In genomic region chr4:148030506-148030905, GRCm38 (mm10) we compare ENCODE assay signal across 31 mouse cellular contexts. TPM values are rescaled to one million over a fixed set of nuclear protein-coding genes. Genes with fewer than 3 reads are reported as not detected.
DNase-seq lines count a peak whose midpoint lies in the region; ATAC-seq and TF ChIP-seq lines count a peak whose summit lies in the region.
"Had no signal": no experiment of that assay in that cellular context is flagged by ENCODE, and none has a peak within 500 bp of the region (broad histone marks: within the 10 kb centered on the region; RNA-seq: fewer than 3 reads in every experiment).

No protein-coding gene starts in this region.

- no peaks in the 10 kb centered on the region for H3K4me1 ChIP-seq in midbrain, embryonic 11.5 days (ENCODE audit: control insufficient read depth, insufficient read depth, low read length)
- no peaks in the 10 kb centered on the region; the same call in 1 of the 2 replicates for H3K4me1 ChIP-seq in midbrain, embryonic 16.5 days (ENCODE audit: control insufficient read depth, insufficient read depth, low read length)
- no peaks in the 10 kb centered on the region for H3K4me1 ChIP-seq in forebrain, embryonic 11.5 days (replicated peaks; ENCODE audit: control insufficient read depth, insufficient read depth, low read length)
- H3K4me1 ChIP-seq: forebrain, embryonic 10.5 days; hindbrain, embryonic 12.5 days had no signal

- no peaks in the 10 kb centered on the region for H3K27me3 ChIP-seq in midbrain, embryonic 11.5 days (ENCODE audit: control insufficient read depth, insufficient read depth, low read length)
- no peaks in the 10 kb centered on the region for H3K27me3 ChIP-seq in midbrain, embryonic 16.5 days (ENCODE audit: control insufficient read depth, insufficient read depth, low read depth, low read length)
- no peaks in the 10 kb centered on the region for H3K27me3 ChIP-seq in forebrain, embryonic 11.5 days (ENCODE audit: control insufficient read depth, insufficient read depth, low read length)
- H3K27me3 ChIP-seq: hindbrain, embryonic 12.5 days had no signal

- no peak for ATAC-seq in midbrain, embryonic 11.5 days (ENCODE audit: low FRiP score)
- no peak for ATAC-seq in midbrain, embryonic 16.5 days
- ATAC-seq in forebrain, embryonic 11.5 days (replicated peaks; ENCODE audit: low FRiP score) = no peak
- ATAC-seq: activated CD4-positive, CD25-positive, alpha-beta regulatory T cell, adult 4 months; CD4-positive, CD25-positive, alpha-beta regulatory T cell, adult 4 months; forebrain, embryonic 14.5 days; forebrain, postnatal 0 days had no signal

- no peaks in the 10 kb centered on the region for H3K9me3 ChIP-seq in midbrain, embryonic 11.5 days (ENCODE audit: control insufficient read depth, low read length)
- H3K9me3 ChIP-seq in midbrain, embryonic 16.5 days (replicated peaks; ENCODE audit: control insufficient read depth, low read length, poor library complexity, severe bottlenecking) = no peaks in the 10 kb centered on the region
- no peaks in the 10 kb centered on the region for H3K9me3 ChIP-seq in forebrain, embryonic 11.5 days (ENCODE audit: control insufficient read depth, low read length)
- H3K9me3 ChIP-seq: forebrain, embryonic 10.5 days; hindbrain, embryonic 12.5 days had no signal

- H3K4me3 ChIP-seq in midbrain, embryonic 11.5 days (ENCODE audit: low read depth, low read length) = no peak overlapping the region
- H3K4me3 ChIP-seq in midbrain, embryonic 16.5 days (ENCODE audit: low read depth, low read length) = no peak overlapping the region
- H3K4me3 ChIP-seq in forebrain, embryonic 11.5 days (ENCODE audit: low read depth, low read length) = no peak overlapping the region
- no peak overlapping the region for H3K4me3 ChIP-seq in left cerebral cortex, adult 2 months
- H3K4me3 ChIP-seq: forebrain, embryonic 10.5 days; gastrocnemius, adult 2 months; hindbrain, embryonic 12.5 days had no signal

- no peak overlapping the region for H3K4me2 ChIP-seq in midbrain, embryonic 11.5 days
- H3K4me2 ChIP-seq in midbrain, embryonic 16.5 days (ENCODE audit: low read length) = no peak overlapping the region
- no peak overlapping the region for H3K4me2 ChIP-seq in forebrain, embryonic 11.5 days (ENCODE audit: low read depth, low read length, severe bottlenecking)
- H3K4me2 ChIP-seq: heart, embryonic 11.5 days; hindbrain, embryonic 12.5 days had no signal

- peaks cover 16% of the 10 kb centered on the region; the same call in 1 of the 2 replicates for H3K36me3 ChIP-seq in midbrain, embryonic 11.5 days (ENCODE audit: control insufficient read depth, insufficient read depth, low read length)
- H3K36me3 ChIP-seq in midbrain, embryonic 16.5 days (ENCODE audit: control insufficient read depth, insufficient read depth, low read length) = peaks cover 10% of the 10 kb centered on the region; the same call in 1 of the 2 replicates
- peaks cover 3% of the 10 kb centered on the region; the same call in 1 of the 2 replicates for H3K36me3 ChIP-seq in forebrain, embryonic 11.5 days (ENCODE audit: control insufficient read depth, insufficient read depth, low read length)

- no peak overlapping the region for H3K27ac ChIP-seq in midbrain, embryonic 11.5 days (ENCODE audit: low read depth, low read length)
- H3K27ac ChIP-seq in midbrain, embryonic 16.5 days (ENCODE audit: low read length) = no peak overlapping the region
- H3K27ac ChIP-seq in forebrain, embryonic 11.5 days (ENCODE audit: low read depth, low read length) = no peak overlapping the region
- H3K27ac ChIP-seq in left cerebral cortex, adult 2 months = no peak overlapping the region
- H3K27ac ChIP-seq: forebrain, embryonic 10.5 days; gastrocnemius, adult 2 months; hindbrain, embryonic 12.5 days had no signal

- WGBS in midbrain, embryonic 11.5 days = 85% methylated on average over 5 of the region's 5 CpGs
- WGBS in midbrain, embryonic 16.5 days = 84% methylated on average over 5 of the region's 5 CpGs
- WGBS in forebrain, embryonic 11.5 days = 86% methylated on average over 5 of the region's 5 CpGs

- intact Hi-C loops in left cerebral cortex, adult 2 months (cut with DNase I) = no loop called here

- DNase-seq in midbrain, embryonic 11.5 days (ENCODE audit: low spot score, missing footprints) = peak; percentile 78
- DNase-seq in kidney, adult 8-10 months = peak; percentile 76 to 84
- DNase-seq in kidney, postnatal 10 days = peak; percentile 60
- peak; percentile 70 to 86 for DNase-seq in kidney, postnatal 36 days
- DNase-seq in forebrain, embryonic 11.5 days (ENCODE audit: low spot score) = no peak
- DNase-seq in layer of hippocampus, postnatal 25 days (ENCODE audit: extremely low spot score in 1 of 2, low spot score in 1 of 2) = no peak
- no peak for DNase-seq in left cerebral cortex, adult 2 months (ENCODE audit: extremely low spot score in 1 of 2, low spot score in 2 of 2)
- DNase-seq: adrenal gland, adult 8-10 months; adrenal gland, postnatal 25 days; cerebellum, adult 11-12 months; cerebellum, adult 8-10 months; cerebellum, postnatal 10 days; cerebellum, postnatal 36 days; forebrain, postnatal 0 days; gastrocnemius, adult 2 months; gastrocnemius, postnatal 14 days; heart, adult 11 months had no signal

- no peak for TF ChIP-seq CTCF in left cerebral cortex, adult 2 months (IDR thresholded peaks at IDR 0.05)

- no peak overlapping the region for H3K9ac ChIP-seq in midbrain, embryonic 11.5 days (ENCODE audit: low read length)
- no peak overlapping the region for H3K9ac ChIP-seq in midbrain, embryonic 16.5 days (ENCODE audit: low read depth, low read length)
- no peak overlapping the region for H3K9ac ChIP-seq in forebrain, embryonic 11.5 days (ENCODE audit: low read length)
- H3K9ac ChIP-seq: forebrain, postnatal 0 days; hindbrain, embryonic 12.5 days had no signal

RNA-seq across cellular contexts. Expression of gene Clcn6, which starts 8.1 kb away (rescaled TPM):
- 19.2 and 20.2 TPM in 2 replicates for polyA plus RNA-seq in midbrain, embryonic 11.5 days (2014; fragmentation: Nextera tagmentation; extraction: Ambion mirVana)
- polyA plus RNA-seq in midbrain, embryonic 16.5 days (2015; fragmentation: Nextera tagmentation; extraction: Ambion mirVana) = 36.5 and 36.9 TPM in 2 replicates
- 14.6 and 15.5 TPM in 2 replicates for polyA plus RNA-seq in forebrain, embryonic 11.5 days (2014; fragmentation: Nextera tagmentation; extraction: Ambion mirVana)
- total RNA-seq in layer of hippocampus, postnatal 25 days (2021) = 10 to 100 TPM; 70.9 to 73.9 TPM
- 10 to 100 TPM; 81.4 to 84.4 TPM for total RNA-seq in left cerebral cortex, adult 2 months (2021)

RNA-seq across cellular contexts. Expression of gene Mthfr, which starts 8.4 kb away (rescaled TPM):
- 17.8 and 18.9 TPM in 2 replicates for polyA plus RNA-seq in midbrain, embryonic 11.5 days (2014; fragmentation: Nextera tagmentation; extraction: Ambion mirVana)
- polyA plus RNA-seq in midbrain, embryonic 16.5 days (2015; fragmentation: Nextera tagmentation; extraction: Ambion mirVana) = 21.5 and 22.2 TPM in 2 replicates
- 25.5 and 27.6 TPM in 2 replicates for polyA plus RNA-seq in forebrain, embryonic 11.5 days (2014; fragmentation: Nextera tagmentation; extraction: Ambion mirVana)
- 10 to 100 TPM; 28.7 to 31.9 TPM for total RNA-seq in layer of hippocampus, postnatal 25 days (2021)
- total RNA-seq in left cerebral cortex, adult 2 months (2021) = 10 to 100 TPM; 30.7 to 32.0 TPM

RNA-seq across cellular contexts. Expression of gene Nppa, which starts 30.0 kb away (rescaled TPM):
- polyA plus RNA-seq in midbrain, embryonic 11.5 days (2014; fragmentation: Nextera tagmentation; extraction: Ambion mirVana) = 0.51 and 0.68 TPM in 2 replicates
- 2.4 and 3.3 TPM in 2 replicates for polyA plus RNA-seq in midbrain, embryonic 16.5 days (2015; fragmentation: Nextera tagmentation; extraction: Ambion mirVana)
- polyA plus RNA-seq in forebrain, embryonic 11.5 days (2014; fragmentation: Nextera tagmentation; extraction: Ambion mirVana) = 0.29 TPM in 1 of 2 replicates, not detected in the other
- total RNA-seq in layer of hippocampus, postnatal 25 days (2021) = not detected
- total RNA-seq in left cerebral cortex, adult 2 months (2021) = not detected
- total RNA-seq: adrenal gland, adult 8-10 months; adrenal gland, postnatal 25 days; ES-E14; forebrain, postnatal 0 days; gastrocnemius, adult 2 months; gastrocnemius, postnatal 14 days; gastrocnemius, postnatal 4 days; hematopoietic stem cell, adult 5-6 weeks had no signal
- polyA plus RNA-seq: activated CD4-positive, CD25-positive, alpha-beta regulatory T cell, adult 4 months; C2C12; CD4-positive, CD25-positive, alpha-beta regulatory T cell, adult 4 months; embryonic facial prominence, embryonic 14.5 days had no signal

RNA-seq across cellular contexts. Expression of gene Nppb, which starts 44.9 kb away (rescaled TPM):
- 0.23 and 0.29 TPM in 2 replicates for polyA plus RNA-seq in midbrain, embryonic 11.5 days (2014; fragmentation: Nextera tagmentation; extraction: Ambion mirVana)
- polyA plus RNA-seq in midbrain, embryonic 16.5 days (2015; fragmentation: Nextera tagmentation; extraction: Ambion mirVana) = not detected in 2 replicates
- polyA plus RNA-seq in forebrain, embryonic 11.5 days (2014; fragmentation: Nextera tagmentation; extraction: Ambion mirVana) = not detected in 2 replicates
- total RNA-seq in layer of hippocampus, postnatal 25 days (2021) = not detected
- total RNA-seq in left cerebral cortex, adult 2 months (2021) = not detected
- total RNA-seq: adrenal gland, postnatal 25 days; forebrain, postnatal 0 days; gastrocnemius, adult 2 months; gastrocnemius, postnatal 14 days; gastrocnemius, postnatal 4 days; hematopoietic stem cell, adult 5-6 weeks had no signal
- polyA plus RNA-seq: activated CD4-positive, CD25-positive, alpha-beta regulatory T cell, adult 4 months; brain, embryonic 14.5 days; CD4-positive, CD25-positive, alpha-beta regulatory T cell, adult 4 months; cortical plate, adult 2 months; embryonic facial prominence, embryonic 14.5 days; forebrain, embryonic 10.5 days; forebrain, embryonic 14.5 days had no signal

RNA-seq across cellular contexts. Expression of gene Agtrap, which starts 57.3 kb away (rescaled TPM):
- 11.7 TPM in 2 replicates for polyA plus RNA-seq in midbrain, embryonic 11.5 days (2014; fragmentation: Nextera tagmentation; extraction: Ambion mirVana)
- 7.7 and 8.1 TPM in 2 replicates for polyA plus RNA-seq in midbrain, embryonic 16.5 days (2015; fragmentation: Nextera tagmentation; extraction: Ambion mirVana)
- 15.0 and 15.6 TPM in 2 replicates for polyA plus RNA-seq in forebrain, embryonic 11.5 days (2014; fragmentation: Nextera tagmentation; extraction: Ambion mirVana)
- total RNA-seq in layer of hippocampus, postnatal 25 days (2021) = 1 to 10 TPM; 6.2 to 6.9 TPM
- total RNA-seq in left cerebral cortex, adult 2 months (2021) = 10 to 100 TPM in 1 of 2 experiments, 1 to 10 TPM in 1; 6.6 to 10.2 TPM

Comparison
In these comparisons a context has a peak if more than half of its experiments do, and no peak if none do; other contexts are left out.
1. DNase-seq: peak in midbrain, embryonic 11.5 days (single experiment), kidney, adult 8-10 months (2 of 2), kidney, postnatal 10 days (single experiment) and kidney, postnatal 36 days (2 of 2); none in forebrain, embryonic 11.5 days (single experiment), layer of hippocampus, postnatal 25 days (0 of 2) and left cerebral cortex, adult 2 months (0 of 2).